Mouse (Mus musculus) mouse trophoblast stem cell (cell line): Measurements from ENCODE around the gene Phgr1.

ENCODE experiments used
- in situ Hi-C, 2 experiments: fragments of 300-500 bp; cut with MseI, MboI; formaldehyde crosslinking; loops; 2 replicates in 1 of 2; 3 replicates in 1 of 2; pipeline ENCODE4 v1.15.1; 2025

Gene Phgr1

DNA sequence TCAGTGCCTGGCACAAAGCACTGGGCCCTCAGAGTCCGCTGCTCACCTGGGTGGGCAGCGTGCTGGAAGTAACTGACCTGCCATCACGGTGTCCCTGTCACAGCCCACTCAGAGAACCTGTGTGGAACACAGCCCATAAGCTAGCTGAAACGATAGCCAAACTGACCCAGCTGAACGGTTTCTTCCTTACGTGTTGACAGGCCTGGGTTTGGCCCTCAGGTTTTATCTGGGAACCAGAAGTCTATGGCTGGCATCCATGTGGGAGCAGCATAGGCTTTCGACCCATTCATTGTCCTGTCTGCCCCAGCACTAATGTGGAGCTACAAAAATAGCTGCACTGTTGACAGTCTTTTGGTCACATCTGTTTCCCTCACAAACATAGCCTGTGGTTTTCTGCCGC lies 22.1 kb upstream of the Phgr1 start:
- in situ Hi-C loops = no loop called here

DNA sequence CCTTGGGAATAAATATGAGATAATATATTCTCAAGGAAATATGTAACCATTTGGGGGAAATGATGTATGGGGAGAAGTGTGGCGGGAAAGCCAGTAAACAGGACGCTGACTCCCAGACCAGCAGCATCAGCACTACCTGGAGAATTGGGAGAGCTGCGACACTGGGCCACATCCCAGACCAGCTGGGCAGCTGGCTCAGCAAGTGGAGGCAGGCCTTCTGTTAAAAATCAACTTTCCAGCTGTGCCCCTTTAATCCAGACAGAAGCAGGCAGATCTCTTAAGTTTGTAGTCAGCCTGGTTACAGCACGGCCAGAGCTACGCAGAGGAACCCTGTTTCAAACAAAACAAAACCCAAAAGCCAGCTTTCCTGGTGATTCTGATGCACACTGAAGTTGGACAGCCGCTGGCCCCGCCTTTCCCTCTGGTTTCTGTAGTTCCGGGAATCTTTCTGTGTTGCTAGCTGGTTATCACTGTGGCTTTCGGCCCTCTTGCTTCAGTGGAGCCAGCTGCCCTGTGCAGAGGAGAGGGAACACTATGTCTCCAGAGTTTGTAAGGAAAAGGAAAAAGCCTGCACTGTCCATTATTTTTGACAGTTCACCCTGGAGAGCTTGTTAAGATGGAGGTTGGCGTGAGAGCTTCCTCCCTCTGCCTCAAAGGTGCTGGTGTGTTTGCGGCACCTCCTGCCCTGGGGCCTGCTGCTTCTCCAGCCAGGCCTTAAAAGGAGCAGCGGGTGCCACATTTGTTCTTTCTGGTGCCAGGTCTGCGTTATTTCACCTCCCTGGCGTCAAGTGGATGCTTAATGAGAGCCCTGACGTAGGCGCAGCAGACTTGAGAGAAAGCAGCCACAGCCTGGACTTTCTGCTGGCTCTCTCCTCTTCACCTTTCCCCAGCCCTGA lies 20.4 kb upstream of the Phgr1 start:
- in situ Hi-C loops = no loop called here

GRCm38 (mm10) chr2:118752792-118753108 lies 19.8 kb upstream of the Phgr1 start:
- in situ Hi-C loops = no loop called here

DNA sequence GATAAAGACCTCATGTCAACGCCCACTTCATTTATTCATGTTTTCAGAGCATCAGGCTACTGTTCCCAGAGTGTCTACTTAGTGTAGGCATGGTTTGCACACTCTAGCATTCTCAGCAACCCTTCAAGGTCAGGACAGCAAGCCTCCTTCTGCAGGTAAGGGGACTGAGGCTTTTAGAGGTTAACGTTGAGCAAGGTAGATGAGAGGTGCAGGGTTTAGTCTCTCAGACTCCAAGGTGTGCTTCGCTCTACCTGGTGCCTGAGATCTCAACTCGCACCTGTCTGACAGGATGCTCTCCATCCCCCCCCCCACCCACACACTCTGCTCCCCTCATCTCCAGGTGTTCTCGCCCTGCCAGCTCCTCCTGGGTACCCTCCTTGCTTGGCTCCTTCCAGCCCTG lies 18.4 kb upstream of the Phgr1 start:
- in situ Hi-C loops = no loop called here

DNA sequence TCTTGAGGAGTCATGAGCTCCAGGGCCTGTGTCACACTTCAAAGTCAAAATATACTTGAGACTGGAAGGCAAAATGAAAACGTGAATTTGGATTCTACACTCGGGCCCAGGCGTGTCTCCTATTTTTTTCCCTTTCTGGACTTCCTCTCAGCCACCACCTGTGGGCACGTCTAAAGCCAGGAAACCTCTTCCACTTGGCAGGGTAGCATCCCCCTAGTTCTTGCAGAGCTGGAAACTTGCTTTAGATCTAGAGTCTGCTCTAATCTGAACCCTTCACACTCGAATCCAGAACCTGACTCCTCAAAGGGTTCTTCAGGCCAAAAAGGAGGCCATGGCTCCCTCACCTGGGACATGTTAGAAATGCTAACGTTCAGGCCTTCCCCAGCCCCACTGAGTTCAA lies 17.2 kb upstream of the Phgr1 start:
- in situ Hi-C loops = no loop called here

- in situ Hi-C loops = no loop called here
Observed at GRCm38 (mm10) chr2:118756103-118756502, 16.5 kb upstream of the Phgr1 start.

DNA sequence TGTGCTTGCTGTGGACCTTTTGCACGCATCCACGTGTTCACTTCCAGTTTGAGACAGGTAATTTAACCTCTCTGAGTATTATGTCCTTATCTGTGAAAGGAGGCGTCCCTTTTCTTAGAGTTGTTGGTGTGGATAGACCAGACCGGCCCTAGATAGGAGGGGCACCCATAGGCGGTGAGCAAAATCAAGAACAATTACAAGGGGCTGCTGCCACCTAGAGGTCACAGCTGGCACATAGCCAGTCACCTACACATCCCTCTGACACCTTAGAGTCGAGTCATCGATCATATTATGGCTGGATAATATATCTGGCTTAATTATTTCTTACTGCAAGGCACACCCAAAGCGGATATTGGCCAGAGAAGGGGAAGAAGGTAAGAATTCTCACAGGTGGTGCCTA lies 12.7 kb upstream of the Phgr1 start:
- in situ Hi-C loops = loop anchor here (10.0 kb wide), 1 partner anchor 125 kb away; no protein-coding TSS in a partner anchor

GRCm38 (mm10) chr2:118760311-118761025 lies 12.1 kb upstream of the Phgr1 start:
- in situ Hi-C loops = loop anchor here (10.0 kb wide), 1 partner anchor 124 kb away; no protein-coding TSS in a partner anchor

GRCm38 (mm10) chr2:118761358-118761757 lies 11.2 kb upstream of the Phgr1 start:
- in situ Hi-C loops = loop anchor here (10.0 kb wide), 1 partner anchor 123 kb away; no protein-coding TSS in a partner anchor

DNA sequence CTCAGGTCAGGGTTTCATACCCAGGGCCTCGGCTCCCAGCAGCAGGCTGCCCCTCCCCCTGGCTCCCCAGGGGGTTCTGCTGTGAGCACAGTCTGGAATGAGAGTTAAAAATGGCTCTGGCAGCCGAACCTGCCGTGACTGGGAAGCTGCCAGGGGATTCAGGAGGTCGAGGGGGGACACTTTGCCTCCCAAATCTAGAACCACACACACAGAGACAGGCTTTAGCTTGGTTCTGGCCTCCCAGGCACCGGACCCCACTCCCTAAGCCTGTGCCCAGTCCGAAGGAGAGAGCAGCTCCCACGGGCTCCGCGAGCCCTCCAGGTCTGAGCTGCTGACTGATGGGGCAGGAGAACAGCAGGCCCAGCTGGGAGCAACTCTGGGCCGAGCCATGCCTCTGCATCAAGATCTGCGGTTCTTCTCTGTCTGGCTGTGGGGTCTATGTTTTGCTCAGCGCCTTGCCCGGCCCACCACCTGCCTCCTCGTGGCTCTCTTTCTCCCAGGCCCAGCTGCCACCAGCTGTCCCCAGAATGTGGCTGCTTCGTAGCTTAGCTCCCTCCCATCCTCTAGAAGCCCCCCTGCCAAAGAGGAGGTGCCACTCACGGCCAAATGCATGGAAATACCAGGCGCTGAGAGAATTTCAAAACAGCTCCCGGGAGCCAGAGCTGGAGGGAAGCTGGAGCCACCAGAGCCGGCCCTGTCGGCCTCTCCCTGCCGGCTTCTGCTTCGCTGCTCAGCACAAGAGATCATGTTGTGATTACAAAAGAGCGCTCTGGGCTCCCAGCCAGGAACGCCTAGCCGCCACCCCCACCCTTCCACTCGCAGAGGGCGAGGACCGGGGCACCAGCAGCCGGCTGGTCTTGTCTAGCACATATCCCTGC lies 10.4 kb upstream of the Phgr1 start, which contains the start of gene Ccdc9b:
Gene Ccdc9b (minus strand): TSS at position 756 of the 878 bp plus-strand sequence.
- in situ Hi-C loops = loop anchor here (10.0 kb wide), 1 partner anchor 123 kb away; no protein-coding TSS in a partner anchor

DNA sequence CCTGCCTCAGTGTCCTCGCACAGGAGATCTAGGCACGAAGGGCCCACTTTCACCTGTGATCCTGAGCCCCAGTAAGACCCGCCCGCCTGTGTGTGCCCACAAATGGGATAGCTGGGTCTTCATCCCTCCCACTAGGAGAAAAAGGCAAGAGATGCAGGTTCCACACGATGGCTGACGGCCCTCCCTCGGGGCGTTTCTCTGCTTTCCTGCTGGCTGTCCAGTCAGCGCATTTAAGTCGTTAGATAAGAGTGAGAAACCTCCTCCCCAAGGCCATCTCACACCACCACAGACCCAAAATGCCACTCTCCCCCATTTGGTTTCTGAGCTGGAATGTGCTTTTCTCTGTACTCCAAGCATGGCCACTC lies 9.8 kb upstream of the Phgr1 start:
- in situ Hi-C loops = loop anchor here (10.0 kb wide), 1 partner anchor 122 kb away; no protein-coding TSS in a partner anchor

DNA sequence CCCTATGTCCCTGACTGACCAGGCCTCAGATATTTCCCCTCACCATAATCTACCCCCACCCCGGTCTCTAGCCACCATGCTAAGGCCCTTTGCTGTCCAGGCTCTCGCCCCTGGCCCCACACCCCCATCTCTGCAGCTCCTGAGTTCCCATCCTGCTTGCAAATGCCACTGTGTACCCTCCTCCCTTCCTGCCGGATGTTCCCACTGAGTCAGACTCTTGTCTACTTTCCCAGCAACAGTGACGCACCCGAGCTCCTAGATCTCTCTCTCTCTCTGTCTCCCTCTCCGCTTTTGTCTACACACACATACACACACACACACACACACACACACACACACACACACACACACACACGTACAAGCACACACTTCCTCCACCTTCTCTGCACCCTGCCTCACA lies 9.1 kb upstream of the Phgr1 start:
- in situ Hi-C loops = loop anchor here (10.0 kb wide), 1 partner anchor 121 kb away; no protein-coding TSS in a partner anchor

DNA sequence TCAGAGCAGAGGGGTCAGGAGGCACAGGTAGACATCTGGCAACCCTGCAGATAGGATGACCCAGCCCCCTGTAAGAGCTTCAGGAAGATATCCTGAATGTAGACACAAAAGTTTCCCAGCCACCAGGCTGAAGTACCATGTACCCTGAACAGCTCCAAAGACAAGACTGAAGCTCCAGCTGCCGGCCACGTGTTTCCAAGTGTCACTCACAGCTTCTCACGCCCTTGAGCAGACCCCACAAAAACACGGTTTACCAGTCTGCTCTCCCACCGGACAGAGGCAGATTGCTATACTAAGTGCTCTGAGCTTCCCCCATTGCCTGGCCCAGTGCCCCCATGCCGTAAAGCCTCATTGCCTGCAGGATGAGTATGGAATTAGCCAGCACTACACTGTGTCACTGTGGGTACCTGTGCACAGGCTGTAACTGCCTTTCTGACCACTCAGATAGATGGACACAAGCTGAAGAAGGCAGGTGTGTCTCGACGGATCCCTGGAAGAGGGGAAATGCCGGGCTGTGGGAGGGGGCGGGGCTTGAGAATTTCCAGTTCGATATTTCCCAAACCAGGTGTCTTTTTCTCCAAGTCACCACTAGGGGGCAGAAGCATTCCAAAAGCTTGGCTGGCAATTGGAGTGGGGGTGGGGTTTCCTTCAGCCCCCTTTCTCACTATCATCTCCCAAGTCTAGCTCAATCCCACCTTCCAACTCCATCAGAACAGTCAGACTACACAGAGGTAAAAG lies 8.3 kb upstream of the Phgr1 start:
- in situ Hi-C loops = loop anchor here (10.0 kb wide), 1 partner anchor 121 kb away; no protein-coding TSS in a partner anchor

DNA sequence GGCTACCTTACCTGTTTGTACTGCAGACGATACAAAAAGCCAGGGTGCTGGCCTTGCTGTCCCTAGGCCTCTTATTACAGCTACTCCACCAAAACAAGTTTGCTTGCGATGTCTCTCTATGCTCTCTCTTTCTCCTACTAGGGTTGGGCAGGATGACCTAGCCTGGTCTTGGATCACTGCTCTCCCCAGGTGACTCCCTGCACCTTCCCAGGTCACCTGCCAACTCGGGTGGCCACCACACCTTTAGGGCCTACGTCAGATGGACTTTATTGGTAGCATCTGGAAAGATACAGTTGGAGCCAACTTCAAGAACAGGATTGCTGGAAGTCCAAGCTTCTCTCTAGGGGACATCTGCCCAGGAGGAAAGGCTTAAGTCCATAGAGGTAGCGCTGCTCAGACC lies 7.7 kb upstream of the Phgr1 start:
- in situ Hi-C loops = loop anchor here (10.0 kb wide), 1 partner anchor 120 kb away; no protein-coding TSS in a partner anchor

DNA sequence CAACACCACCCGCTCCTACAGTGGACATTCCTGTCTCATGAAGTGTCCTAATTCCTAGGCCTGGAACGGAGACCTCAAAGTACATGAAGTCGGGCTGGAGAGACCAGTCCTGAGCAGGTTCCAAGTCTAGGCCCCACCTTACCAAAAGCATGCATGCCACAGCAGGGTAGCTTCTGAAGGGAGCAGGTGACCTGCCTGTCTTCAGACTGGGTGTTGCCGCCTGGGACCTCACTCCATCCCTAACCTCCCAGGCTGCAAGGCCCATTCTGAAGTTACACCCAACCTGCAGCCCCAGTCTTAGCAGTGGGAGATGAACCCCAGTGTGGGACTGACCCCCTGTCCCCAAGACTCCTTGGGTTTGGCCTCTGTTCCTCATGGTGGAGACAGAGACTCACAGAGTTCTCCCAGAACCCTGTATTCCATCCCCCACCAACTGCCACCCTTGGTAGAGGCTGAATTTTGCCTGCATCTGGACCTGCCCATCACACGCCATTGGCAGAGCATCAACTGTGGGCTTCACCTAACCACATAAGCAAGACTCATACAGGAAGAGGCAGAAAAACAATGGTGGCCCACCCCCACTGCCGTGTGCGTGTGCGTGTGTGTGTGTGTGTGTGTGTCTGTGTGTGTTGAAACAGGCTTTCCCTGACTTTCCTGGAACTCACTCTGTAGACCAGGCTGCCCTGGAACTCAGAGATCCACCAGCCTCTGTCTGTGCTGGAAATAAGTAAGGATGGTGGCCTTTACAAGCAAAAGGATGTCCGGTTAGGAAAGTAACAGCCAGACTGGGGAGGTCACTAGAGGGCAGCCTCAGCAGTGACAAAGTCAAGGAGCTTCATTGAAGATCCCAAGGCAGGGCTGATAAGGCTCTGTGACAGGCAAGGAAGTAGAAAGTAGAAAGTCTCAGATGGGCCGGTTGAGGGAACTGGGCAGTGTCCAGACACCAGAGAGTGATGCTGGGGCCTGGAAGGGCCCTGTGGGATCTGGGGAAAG lies 6.2 kb upstream of the Phgr1 start:
- in situ Hi-C loops = loop anchor here (10.0 kb wide), 1 partner anchor 118 kb away; no protein-coding TSS in a partner anchor

DNA sequence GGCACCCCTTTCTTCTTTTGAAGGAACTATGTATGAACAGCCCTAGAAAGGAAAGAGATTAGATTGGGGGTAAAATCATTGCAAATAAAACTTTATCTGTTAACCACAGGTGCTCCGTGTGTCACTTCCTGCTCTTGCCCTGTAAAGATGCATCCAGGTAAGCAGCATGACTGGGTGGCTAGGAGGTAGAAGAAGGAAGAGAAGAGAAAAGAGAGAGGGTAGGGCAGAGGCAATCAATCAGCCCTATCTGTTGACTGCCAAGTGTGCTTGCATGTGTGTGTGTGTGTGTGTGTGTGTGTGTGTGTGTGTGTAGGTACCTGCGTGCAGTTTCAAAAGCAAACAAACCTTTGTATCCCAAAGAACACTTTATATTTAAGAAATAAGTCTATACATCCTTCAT lies 2.0 kb downstream of the Phgr1 start:
- in situ Hi-C loops = no loop called here

DNA sequence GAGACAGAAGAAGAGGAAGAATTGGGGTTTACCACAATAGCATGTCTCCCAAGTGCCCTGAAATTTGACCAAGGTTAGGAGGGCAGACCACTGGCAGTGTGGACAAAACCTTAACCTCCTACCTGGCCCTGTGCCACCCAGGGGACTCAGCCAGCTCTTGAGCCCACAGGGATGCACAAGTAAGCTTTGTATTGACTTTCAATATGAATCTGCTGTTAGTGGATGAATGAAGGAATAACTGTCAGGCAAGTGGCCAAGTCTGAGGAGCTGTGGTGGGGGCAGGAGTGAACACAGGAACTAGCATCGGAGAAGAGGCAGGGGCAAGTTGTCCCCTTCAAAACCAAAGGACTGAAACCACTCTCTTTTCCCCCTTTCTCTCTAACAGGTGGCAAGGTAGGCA lies 2.8 kb downstream of the Phgr1 start:
- in situ Hi-C loops = no loop called here

DNA sequence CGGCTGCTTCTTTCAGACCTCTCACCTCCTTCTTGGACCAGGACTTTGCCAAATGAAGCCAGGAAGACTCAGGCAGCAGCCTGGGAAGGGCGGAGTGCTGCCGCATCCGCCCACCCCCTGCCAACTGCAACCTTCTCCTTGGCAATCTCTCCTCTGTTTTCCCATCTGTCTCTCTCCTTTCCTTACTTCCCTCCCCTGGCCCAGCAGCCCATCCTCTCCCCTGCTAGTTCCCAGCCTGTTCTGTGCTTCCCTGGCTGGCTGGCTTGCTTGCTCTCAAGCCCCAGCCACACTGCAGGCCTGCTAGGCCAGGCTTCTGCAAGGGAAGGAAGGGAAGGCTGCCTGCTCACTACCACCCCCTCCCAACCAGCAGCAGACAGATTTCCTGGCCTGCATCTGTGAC lies 3.3 kb downstream of the Phgr1 start:
- in situ Hi-C loops = no loop called here

- in situ Hi-C loops = no loop called here
Observed at GRCm38 (mm10) chr2:118776295-118776694, 3.7 kb downstream of the Phgr1 start.

GRCm38 (mm10) chr2:118778418-118778817 lies 5.8 kb downstream of the Phgr1 start:
- in situ Hi-C loops = no loop called here
